In the genomic region with DNA sequence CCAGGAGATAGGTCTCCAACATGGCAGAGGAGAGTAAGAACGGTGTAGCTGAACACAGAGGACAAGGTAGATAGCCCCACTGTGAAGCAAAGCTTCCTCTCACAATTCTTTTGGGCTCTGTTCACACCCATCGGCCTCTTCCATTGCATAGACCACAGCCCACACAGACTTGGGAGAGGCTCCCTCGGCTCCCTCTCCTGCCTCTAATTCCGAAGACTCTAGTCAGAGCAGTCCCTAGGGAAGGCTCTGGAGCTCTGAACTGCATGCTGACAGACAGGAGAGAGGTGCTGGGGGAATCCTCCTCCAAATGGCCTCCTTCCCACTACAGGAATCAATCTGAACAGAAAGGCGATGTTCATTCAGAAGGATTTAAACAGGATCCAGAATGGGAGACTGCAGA, we compare ENCODE assay signal across 23 mouse cellular contexts.
DNase-seq lines count a peak whose midpoint lies in the region; TF ChIP-seq lines count a peak whose summit lies in the region.
"Had no signal": no experiment of that assay in that cellular context is flagged by ENCODE, and none has a peak within 500 bp of the region (broad histone marks: within the 10 kb centered on the region; RNA-seq: fewer than 3 reads in every experiment).

No protein-coding gene starts in this region.

- DNase-seq in gastrocnemius, adult 2 months, result no peak
- no peak for DNase-seq in gastrocnemius, postnatal 14 days
- DNase-seq in 3T3-L1 (ENCODE audit: low read depth, low spot score), result peak; percentile 34
- peak; percentile 20 for DNase-seq in brain, adult 2 months (ENCODE audit: low read depth, low spot score)
- no peak for DNase-seq in layer of hippocampus, postnatal 10 days (ENCODE audit: low spot score in 2 of 2)
- no peak for DNase-seq in adrenal gland, adult 8-10 months
- DNase-seq: adrenal gland, adult 2 months; adrenal gland, postnatal 25 days; cerebellum, adult 18-20 months; cerebellum, adult 9-10 months; cerebellum, postnatal 14 days; forebrain, postnatal 0 days; gastrocnemius, postnatal 25 days; heart, adult 2 months; heart, postnatal 14 days; heart, postnatal 4 days; kidney, adult 18-20 months had no signal

- peak overlapping the region; percentile 80 for H3K27ac ChIP-seq in gastrocnemius, adult 2 months
- H3K27ac ChIP-seq: embryonic facial prominence, embryonic 12.5 days; embryonic facial prominence, embryonic 15.5 days; heart, embryonic 10.5 days; heart, embryonic 13.5 days; hindbrain, embryonic 14.5 days; hindbrain, postnatal 0 days had no signal

- intact Hi-C loops in gastrocnemius, adult 2 months (cut with DNase I), result no loop called here
- intact Hi-C loops in gastrocnemius, postnatal 14 days (cut with DNase I; ENCODE audit: low total_unique reads), result no loop called here

- TF ChIP-seq CTCF in gastrocnemius, adult 2 months (IDR thresholded peaks at IDR 0.05), result no peak

- H3K4me3 ChIP-seq in gastrocnemius, adult 2 months, result no peak overlapping the region
- H3K4me3 ChIP-seq: embryonic facial prominence, embryonic 12.5 days; embryonic facial prominence, embryonic 15.5 days; heart, adult 2 months; heart, embryonic 10.5 days; heart, embryonic 13.5 days had no signal

Comparison
In these comparisons a context has a peak if more than half of its experiments do, and no peak if none do; other contexts are left out.
1. DNase-seq: peak in 3T3-L1 (single experiment) and brain, adult 2 months (single experiment); none in gastrocnemius, adult 2 months (single experiment), gastrocnemius, postnatal 14 days (single experiment), layer of hippocampus, postnatal 10 days (0 of 2) and adrenal gland, adult 8-10 months (single experiment).